Mouse (Mus musculus) cerebellum, adult 2 months (tissue): ENCODE data around the gene Ccdc173.

ENCODE experiments used
- CTCF ChIP-seq: fragments of 200-500 bp; IDR thresholded peaks from 2 replicates; pipeline ENCODE4 v1.5.1; 2011; ENCODE audit warnings: low read depth, mild to moderate bottlenecking, control low read depth, low read length, moderate library complexity, borderline replicate concordance; ENCODE audit not compliant: insufficient read depth
- POLR2A ChIP-seq: fragments of 200-500 bp; IDR thresholded peaks from 2 replicates; pipeline ENCODE4 v1.6.1; 2011; ENCODE audit warnings: low read length, control low read depth, borderline replicate concordance; ENCODE audit not compliant: insufficient read depth

DNA sequence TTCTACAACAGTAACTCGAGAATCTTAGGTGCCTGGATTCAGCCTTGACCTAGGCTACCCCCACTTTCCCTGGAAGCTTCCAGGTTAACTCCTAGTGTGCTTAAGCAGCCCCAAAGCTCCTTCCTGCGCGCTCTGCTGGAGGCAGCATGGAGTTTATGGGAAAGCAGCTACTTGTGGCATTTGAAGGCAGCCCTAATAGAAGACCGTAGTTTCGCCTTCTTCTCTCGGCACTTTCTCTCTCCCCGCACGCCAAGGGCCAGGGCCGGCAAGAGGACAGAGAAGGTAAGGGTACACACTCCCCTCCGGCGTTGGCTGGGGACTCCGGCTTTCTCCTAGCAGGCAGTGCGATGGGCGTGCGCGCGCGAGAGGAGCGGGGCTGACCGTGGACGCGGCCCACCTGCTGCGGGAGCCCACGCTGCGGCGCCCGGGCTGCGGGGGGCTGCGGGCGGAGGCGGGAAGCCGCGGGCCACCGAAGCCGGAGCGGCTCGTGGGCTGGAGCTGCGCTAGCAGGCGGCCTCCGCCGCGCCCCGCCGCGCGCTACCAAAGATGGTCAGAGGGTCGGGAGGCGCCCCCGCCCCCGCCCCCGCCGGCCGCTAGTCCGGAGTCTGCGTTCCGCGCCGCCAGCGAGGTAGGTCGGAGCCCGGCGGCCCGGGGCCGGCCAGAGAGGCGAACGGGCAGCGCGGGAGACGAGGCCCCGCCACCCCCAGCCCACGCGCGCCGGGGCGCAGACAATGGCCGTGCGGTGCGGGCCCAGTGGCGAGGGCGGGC is 33.2 kb upstream of the Ccdc173 start:
- TF ChIP-seq CTCF (no peak), POLR2A (no peak)
